Comparison of ENCODE assay signal across 8 mouse cellular contexts in genomic region chr13:107831221-107831681, GRCm38 (mm10).
A peak's percentile ranks its signal among the peaks of the same experiment; 100 is the strongest.
DNase-seq lines count a peak whose midpoint lies in the region; ATAC-seq and TF ChIP-seq lines count a peak whose summit lies in the region.

No protein-coding gene starts in this region.

- peak; percentile 100 for ATAC-seq in embryonic facial prominence, embryonic 11.5 days (replicated peaks; ENCODE audit: insufficient number of reproducible peaks, low FRiP score, low TSS enrichment, low read depth)
- ATAC-seq in granulocyte monocyte progenitor cell, adult 5-6 weeks (replicated peaks; ENCODE audit: poor library complexity, severe bottlenecking), result peak; percentile 98
- ATAC-seq in intestine, postnatal 0 days, result peak; percentile 100

- under 1% methylated on average over 17 of the region's 17 CpGs for WGBS in embryonic facial prominence, embryonic 11.5 days
- WGBS in intestine, postnatal 0 days, result 1% methylated on average over 17 of the region's 17 CpGs
- 3% methylated on average over 17 of the region's 17 CpGs for WGBS in midbrain, embryonic 10.5 days

- H3K9me3 ChIP-seq in embryonic facial prominence, embryonic 11.5 days (replicated peaks; ENCODE audit: control insufficient read depth, low read length), result no peaks in the 10 kb centered on the region
- no peaks in the 10 kb centered on the region for H3K9me3 ChIP-seq in intestine, postnatal 0 days (ENCODE audit: control insufficient read depth)
- no peaks in the 10 kb centered on the region for H3K9me3 ChIP-seq in midbrain, embryonic 10.5 days (replicated peaks)

- no peaks in the 10 kb centered on the region for H3K4me1 ChIP-seq in embryonic facial prominence, embryonic 11.5 days (ENCODE audit: control insufficient read depth, insufficient read depth, low read length)
- H3K4me1 ChIP-seq in intestine, postnatal 0 days (replicated peaks; ENCODE audit: control insufficient read depth, insufficient read depth, low read length), result peaks cover 7% of the 10 kb centered on the region; the same call in 1 of the 2 replicates
- peaks cover 55% of the 10 kb centered on the region for H3K4me1 ChIP-seq in midbrain, embryonic 10.5 days

- H3K4me3 ChIP-seq in embryonic facial prominence, embryonic 11.5 days (ENCODE audit: low read depth, low read length), result no peak overlapping the region
- H3K4me3 ChIP-seq in intestine, postnatal 0 days (ENCODE audit: low read depth, low read length), result peak overlapping the region; percentile 39
- H3K4me3 ChIP-seq in midbrain, embryonic 10.5 days, result peak overlapping the region; percentile 30

- intact Hi-C loops in left cerebral cortex, postnatal 36 days (cut with DNase I), result loop anchor here (10.0 kb wide), 1 partner anchor 214 kb away; the partner anchor contains the start of gene Smim15

- H3K27ac ChIP-seq in embryonic facial prominence, embryonic 11.5 days (replicated peaks; ENCODE audit: low read depth, low read length), result no peak overlapping the region
- H3K27ac ChIP-seq in intestine, postnatal 0 days (ENCODE audit: low read depth, low read length), result no peak overlapping the region
- no peak overlapping the region for H3K27ac ChIP-seq in midbrain, embryonic 10.5 days (replicated peaks)

- H3K36me3 ChIP-seq in embryonic facial prominence, embryonic 11.5 days (replicated peaks; ENCODE audit: control insufficient read depth, insufficient read depth, low read depth, low read length), result no peaks in the 10 kb centered on the region
- no peaks in the 10 kb centered on the region for H3K36me3 ChIP-seq in intestine, postnatal 0 days (ENCODE audit: control insufficient read depth, insufficient read depth)
- H3K36me3 ChIP-seq in midbrain, embryonic 10.5 days, result no peaks in the 10 kb centered on the region

- DNase-seq in adrenal gland, adult 8-10 months, result peak; percentile 96
- DNase-seq in embryonic facial prominence, embryonic 11.5 days (ENCODE audit: low spot score), result peak; percentile 96
- peak; percentile 86 to 87 for DNase-seq in left cerebral cortex, postnatal 36 days (ENCODE audit: low spot score in 2 of 2)
- DNase-seq in midbrain, embryonic 10.5 days (ENCODE audit: low spot score), result peak; percentile 91
- DNase-seq in right cerebral cortex, postnatal 36 days (ENCODE audit: low spot score in 2 of 2), result peak; percentile 87 to 92
- DNase-seq in urinary bladder, postnatal 4 days (ENCODE audit: low spot score in 2 of 2), result peak; percentile 93 to 96

- no peaks in the 10 kb centered on the region for H3K27me3 ChIP-seq in embryonic facial prominence, embryonic 11.5 days (ENCODE audit: control insufficient read depth, insufficient read depth, low read length)
- H3K27me3 ChIP-seq in intestine, postnatal 0 days (replicated peaks; ENCODE audit: control insufficient read depth, insufficient read depth, low read length), result no peaks in the 10 kb centered on the region
- H3K27me3 ChIP-seq in midbrain, embryonic 10.5 days (ENCODE audit: low read depth, poor library complexity, severe bottlenecking), result no peaks in the 10 kb centered on the region

- TF ChIP-seq CTCF in intestine, postnatal 0 days (IDR thresholded peaks at IDR 0.05; ENCODE audit: low read depth), result no peak

- H3K9ac ChIP-seq in embryonic facial prominence, embryonic 11.5 days (replicated peaks; ENCODE audit: low read length), result no peak overlapping the region
- H3K9ac ChIP-seq in intestine, postnatal 0 days (ENCODE audit: low read depth, low read length), result no peak overlapping the region

- H3K4me2 ChIP-seq in embryonic facial prominence, embryonic 11.5 days (ENCODE audit: low read depth, low read length), result no peak overlapping the region
- H3K4me2 ChIP-seq in intestine, postnatal 0 days (replicated peaks; ENCODE audit: low read depth), result peak overlapping the region; percentile 61
